Mouse (Mus musculus): ENCODE data around the gene Itgb4.

DNA sequence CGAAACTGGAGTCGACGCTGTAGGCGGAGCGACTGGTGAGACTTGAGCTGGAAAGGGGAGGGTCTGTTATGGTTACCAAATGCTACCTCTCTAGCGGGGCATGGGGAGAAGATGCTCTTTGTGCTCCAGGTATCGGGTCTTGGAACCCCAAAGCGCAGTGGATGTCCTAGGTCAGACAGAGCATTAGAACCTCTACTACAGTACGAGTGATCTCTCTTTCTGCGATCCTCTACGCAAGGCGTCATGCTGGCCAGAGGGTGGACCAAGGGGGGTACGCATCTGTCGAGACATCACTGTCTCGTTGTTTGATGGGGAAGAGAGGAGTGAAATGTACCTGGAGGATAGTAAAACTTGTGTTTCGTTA, 40.8 kb upstream of the Itgb4 start:
- no peak for TF ChIP-seq CTCF (IDR thresholded peaks at IDR 0.05; ENCODE audit: low read depth, low read length)
- TF ChIP-seq TAL1 (conservative IDR thresholded peaks at IDR 0.05; ENCODE audit: low read depth, low read length), result no peak
- TF ChIP-seq POLR2AphosphoS5 (IDR thresholded peaks at IDR 0.05; ENCODE audit: insufficient replicate concordance, low read depth, low read length), result no peak

Data from G1E (cell line).